Mouse (Mus musculus): ENCODE measurements at regions not wholly inside any gene's neighbourhood (a gene's known extent, or its start where the extent isn't known, plus 50 kb on each side); places are given as distances from the start of the nearest gene placed in this dataset.
A peak's percentile ranks its signal among the peaks of the same experiment; 100 is the strongest.

- DNase-seq (ENCODE audit: low read depth, low spot score): no peak
These were observed 136.7 kb downstream of the Gm11011 start for GRCm38 (mm10) chr2:169450801-169451200.

GRCm38 (mm10) chr2:169447495-169448280 lies 139.9 kb downstream of the Gm11011 start:
- no peak for DNase-seq (ENCODE audit: low read depth, low spot score)

GRCm38 (mm10) chr2:169445877-169446276 lies 141.7 kb downstream of the Gm11011 start:
- no peak for DNase-seq (ENCODE audit: low read depth, low spot score)

- no peak for DNase-seq (ENCODE audit: low read depth, low spot score)
These were observed 142.2 kb downstream of the Gm11011 start for GRCm38 (mm10) chr2:169445371-169445770.

DNA sequence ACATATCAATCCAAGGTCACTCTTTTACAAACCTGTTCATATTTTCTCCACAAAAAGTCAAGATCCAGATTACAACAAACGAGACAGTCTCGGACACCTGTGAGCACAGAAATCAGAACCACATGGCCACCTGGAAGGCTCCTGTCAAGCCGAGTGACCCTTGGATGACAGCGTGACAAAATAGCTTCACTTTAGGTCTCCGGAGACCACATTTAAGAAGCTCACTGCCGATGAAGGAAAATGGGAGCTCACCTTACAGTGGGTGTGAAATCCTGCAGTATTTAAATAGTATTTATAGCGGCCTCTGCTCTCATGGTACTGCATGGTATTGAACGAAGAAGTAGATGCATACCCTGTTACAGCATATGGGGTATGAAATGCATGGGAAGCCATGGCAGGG lies 144.3 kb downstream of the Gm11011 start:
- DNase-seq (ENCODE audit: low read depth, low spot score): no peak

DNA sequence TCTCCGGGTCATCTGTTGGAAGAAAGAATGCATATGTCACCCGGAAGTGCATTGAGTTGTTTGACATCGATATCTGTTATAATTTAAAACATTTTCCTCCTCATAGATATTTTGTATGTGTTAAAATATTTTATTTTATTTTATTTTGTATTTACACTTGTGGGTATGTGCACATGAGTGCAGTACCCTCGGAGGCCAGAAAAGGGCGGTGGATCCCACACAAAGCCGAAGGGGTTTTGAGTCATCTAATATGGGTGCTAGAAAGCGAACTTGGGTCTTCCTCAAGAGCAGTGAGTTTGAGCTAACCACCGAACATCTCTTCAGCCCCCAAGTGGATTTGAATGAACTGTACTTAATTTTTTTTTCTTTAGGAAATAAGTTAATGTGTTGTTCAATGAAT lies 156.0 kb downstream of the Gm11011 start:
- no peak for DNase-seq (ENCODE audit: low read depth, low spot score)

DNA sequence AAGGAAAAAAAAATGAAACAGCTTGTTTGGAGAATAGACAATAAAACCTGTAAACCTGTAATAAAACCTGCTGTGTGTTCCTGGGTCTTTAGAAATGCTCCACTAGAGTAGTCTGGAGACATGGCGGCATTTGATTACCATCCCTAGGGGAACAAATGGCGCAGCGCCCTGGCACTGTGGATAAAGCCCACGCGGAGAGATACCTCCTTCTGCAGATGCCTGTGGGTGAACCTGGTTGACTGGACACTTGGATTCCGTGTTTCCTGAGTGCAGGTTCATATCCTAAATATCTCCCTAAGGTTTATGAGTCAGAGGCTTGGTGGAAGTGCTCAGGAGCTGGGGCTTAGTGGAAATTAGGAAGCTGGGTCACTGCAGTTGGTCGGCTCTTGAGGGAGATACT lies 158.1 kb downstream of the Gm11011 start:
- DNase-seq (ENCODE audit: low read depth, low spot score): no peak

DNA sequence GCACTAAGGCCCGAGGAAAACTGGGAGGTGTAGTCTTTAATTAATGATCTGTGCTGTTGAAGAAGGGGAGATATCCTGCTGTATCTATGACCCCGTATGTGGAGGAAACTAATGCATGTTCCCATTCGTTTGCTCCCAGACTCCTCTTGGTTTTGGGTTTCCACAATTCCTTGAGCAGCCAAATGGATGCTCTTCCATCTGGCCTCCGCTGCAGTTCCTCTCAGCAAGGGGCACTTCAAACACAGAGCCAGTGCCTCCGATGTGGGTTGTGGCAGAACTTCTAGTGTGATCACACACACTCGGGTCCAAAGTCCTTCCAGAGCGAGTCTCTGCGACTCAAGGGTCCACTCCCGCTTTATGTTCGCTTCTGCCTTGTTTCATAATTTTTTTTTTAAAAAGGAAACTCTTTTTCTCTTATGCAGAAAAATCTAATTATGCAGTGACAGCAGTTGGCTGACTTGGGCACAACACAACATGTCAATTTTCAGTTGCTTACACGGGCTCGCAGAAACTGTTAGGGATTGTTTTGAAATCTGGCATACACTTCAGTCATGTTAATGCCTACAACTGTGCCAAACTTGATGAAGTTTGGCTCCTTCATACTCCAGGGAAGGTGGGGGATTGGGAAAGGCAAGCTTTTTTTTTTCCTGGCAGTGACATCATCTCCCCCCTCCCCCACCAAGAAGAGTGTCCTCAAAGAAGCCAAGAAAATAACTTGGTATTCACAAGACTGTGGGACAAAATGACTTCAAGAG lies 163.2 kb downstream of the Gm11011 start:
- DNase-seq (ENCODE audit: low read depth, low spot score): no peak

DNA sequence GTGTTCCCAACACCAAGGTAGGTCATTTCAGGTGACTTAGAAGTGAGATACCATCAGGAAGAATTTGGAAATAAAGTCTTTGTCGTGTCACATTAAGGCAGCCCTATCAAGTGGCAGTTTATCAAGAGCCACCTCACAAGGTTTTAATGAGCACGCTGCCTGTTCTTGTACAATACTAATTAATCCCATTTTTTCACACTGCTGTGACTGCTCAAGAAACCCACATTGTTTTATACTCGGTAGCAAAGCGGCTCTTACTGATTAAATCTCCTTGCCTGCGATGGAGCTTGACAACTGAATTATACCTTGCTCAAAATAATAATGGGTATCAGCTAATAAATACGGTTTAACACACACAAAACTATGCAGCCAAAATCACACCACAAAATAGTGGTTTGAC lies 175.2 kb downstream of the Gm11011 start:
- DNase-seq (ENCODE audit: low read depth, low spot score): no peak

- DNase-seq (ENCODE audit: low read depth, low spot score): no peak
These were observed 177.5 kb downstream of the Gm11011 start for GRCm38 (mm10) chr2:169410080-169410479.

DNA sequence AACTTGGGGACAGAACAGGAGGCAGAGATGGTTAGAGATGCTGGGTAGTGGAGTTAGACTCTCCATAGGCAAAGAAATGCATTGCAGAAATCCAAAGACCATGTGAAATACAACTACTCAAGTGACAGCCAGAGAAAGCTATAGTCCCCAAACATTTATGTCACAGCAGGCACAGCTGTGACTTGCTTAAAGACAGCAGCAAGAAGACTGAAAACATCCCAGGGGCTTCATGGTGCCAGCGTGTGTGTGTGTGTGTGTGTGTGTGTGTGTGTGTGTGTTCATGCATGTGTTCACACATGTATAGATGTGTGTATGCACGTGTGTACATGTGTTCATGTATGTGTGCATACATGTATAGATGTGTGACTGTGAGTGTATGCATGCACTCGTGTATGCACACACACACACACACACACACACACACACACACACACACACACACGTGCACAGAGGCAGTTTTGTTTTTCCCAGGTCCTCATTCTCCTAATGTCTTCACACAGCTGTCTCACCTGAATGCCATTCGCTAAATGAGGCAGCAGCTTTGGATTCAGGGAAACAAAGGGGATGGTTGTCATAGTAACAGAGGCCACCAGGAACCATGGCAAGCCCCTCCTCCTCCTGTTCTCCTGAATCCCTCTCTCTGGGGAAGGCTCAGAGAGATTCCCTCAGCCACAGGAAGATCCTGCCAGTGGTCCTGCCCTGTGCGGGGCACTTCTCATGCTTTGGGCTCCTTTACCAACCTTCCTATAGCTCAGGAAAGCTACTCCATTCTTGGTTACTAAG lies 182.4 kb downstream of the Gm11011 start:
- no peak for DNase-seq (ENCODE audit: low read depth, low spot score)

DNA sequence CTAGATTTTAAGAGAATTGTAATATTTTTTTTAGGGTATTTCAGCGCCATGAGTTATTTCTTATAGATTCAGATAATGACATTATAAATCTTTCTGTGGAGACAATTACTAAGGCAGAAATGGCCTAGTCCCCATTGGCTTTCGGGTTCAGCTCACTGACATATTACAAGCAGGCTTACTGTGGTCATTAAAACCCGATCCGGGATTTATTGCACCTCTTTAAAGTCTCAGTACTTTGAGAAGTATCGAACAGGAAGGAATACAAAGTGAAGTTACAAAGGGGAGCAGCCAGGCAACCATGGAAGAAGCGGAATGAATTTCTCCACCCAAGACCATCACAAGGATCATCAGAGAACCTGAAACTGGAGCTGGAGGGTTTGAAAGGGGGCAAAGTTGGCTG lies 189.8 kb downstream of the Gm11011 start:
- DNase-seq (ENCODE audit: low read depth, low spot score): no peak

GRCm38 (mm10) chr2:169397013-169397412 lies 190.5 kb downstream of the Gm11011 start:
- no peak for DNase-seq (ENCODE audit: low read depth, low spot score)

- DNase-seq (ENCODE audit: low read depth, low spot score): no peak
These were observed 191.3 kb downstream of the Gm11011 start for GRCm38 (mm10) chr2:169396294-169396693.

DNA sequence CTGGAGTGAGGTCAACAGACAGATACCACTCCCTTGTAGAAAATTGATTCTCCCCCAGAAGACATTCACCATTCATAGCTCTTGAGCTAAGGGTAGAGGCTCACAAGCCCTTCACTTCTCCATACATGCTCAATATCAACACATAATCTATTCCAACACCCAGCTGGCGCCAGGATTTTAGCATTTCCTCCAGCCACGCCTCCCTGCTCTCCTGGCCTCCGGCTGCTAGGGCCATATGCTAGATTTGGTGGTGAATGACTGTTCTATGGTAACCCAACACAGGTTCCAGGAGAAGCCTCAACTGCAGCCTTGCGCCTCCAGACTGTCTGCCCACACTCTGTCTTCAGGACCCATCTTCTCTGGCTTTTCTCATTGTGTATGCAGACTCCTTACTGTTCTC lies 197.9 kb downstream of the Gm11011 start:
- no peak for DNase-seq (ENCODE audit: low read depth, low spot score)

GRCm38 (mm10) chr2:169388569-169388968 lies 199.0 kb downstream of the Gm11011 start:
- DNase-seq (ENCODE audit: low read depth, low spot score): no peak

GRCm38 (mm10) chr2:169387765-169388518 lies 199.6 kb downstream of the Gm11011 start:
- DNase-seq (ENCODE audit: low read depth, low spot score): no peak

DNA sequence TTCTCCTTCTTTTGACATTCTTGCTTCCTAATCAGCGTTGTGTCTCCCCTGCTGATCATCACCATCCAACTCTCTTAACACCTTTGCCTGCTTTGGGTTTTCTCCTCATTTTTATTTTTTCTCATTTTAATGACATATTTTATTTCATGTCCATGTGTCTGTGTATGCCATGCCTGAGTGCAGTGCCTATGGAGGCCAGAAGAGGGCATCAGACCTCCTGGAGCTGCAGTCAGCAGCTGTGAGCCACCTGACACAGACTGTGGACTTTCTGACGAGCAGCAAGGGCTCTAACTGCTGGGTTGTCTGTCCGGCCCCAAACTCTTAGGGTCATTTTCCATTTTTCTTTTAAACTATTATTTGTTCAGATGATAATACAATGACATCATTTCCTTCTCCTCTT lies 203.8 kb downstream of the Gm11011 start:
- DNase-seq (ENCODE audit: low read depth, low spot score): no peak

- no peak for DNase-seq (ENCODE audit: low read depth, low spot score)
These were observed 214.5 kb downstream of the Gm11011 start for GRCm38 (mm10) chr2:169373069-169373468.

DNA sequence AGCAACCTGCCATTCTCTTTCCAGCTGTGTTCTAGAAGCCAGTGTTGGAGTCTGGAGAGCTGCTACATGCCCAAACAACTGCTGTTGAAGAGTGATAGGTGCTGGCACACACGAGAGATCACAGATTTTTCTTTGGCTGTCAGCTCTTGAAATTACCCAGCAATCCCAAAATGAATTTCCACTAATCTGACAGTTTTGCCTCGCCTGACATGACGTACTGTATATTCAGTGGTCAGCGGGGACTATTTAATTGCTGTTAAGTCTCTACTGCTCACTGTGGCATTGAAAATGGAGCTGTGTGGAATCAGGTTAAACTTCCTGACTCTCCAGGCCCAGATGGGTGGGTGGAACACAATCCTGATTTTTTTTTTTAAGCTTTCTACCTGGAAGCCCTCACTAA lies 222.5 kb downstream of the Gm11011 start:
- no peak for DNase-seq (ENCODE audit: low read depth, low spot score)

DNA sequence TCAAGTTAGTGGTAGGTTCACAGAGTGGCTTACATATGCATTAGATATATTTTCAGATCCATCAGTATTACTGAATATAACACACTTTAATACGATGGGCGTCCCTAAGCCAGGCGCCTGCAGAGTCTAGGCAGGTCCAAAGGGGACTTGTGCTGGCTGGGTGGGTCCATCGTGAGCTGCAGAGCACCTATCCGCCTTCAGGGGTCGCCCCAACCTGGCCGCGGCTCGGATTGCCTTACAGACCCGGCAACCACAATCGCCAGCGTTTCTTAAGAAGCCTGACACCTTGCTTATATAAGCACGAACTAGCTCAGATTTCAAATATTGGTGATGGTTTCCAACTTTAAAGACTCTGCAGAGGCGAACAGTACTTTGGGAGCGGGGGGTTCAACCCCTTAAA lies 227.3 kb downstream of the Gm11011 start:
- peak; percentile 9 for DNase-seq (ENCODE audit: low read depth, low spot score)

GRCm38 (mm10) chr2:169357400-169357799 lies 230.1 kb downstream of the Gm11011 start:
- no peak for DNase-seq (ENCODE audit: low read depth, low spot score)

Measured in CD4-positive helper T cell, adult 2 months (primary cell).